Mouse (Mus musculus) spleen, postnatal 36 days (tissue): ENCODE results near the gene Tnrc18.

Experiments used
- DNase-seq, 2 experiments: peaks; one replicate each; pipeline ENCODE4 v3.0.0; 2022; ENCODE audit warnings: low spot score in 2 of 2, mixed read lengths in 1 of 2

Gene Tnrc18

DNA sequence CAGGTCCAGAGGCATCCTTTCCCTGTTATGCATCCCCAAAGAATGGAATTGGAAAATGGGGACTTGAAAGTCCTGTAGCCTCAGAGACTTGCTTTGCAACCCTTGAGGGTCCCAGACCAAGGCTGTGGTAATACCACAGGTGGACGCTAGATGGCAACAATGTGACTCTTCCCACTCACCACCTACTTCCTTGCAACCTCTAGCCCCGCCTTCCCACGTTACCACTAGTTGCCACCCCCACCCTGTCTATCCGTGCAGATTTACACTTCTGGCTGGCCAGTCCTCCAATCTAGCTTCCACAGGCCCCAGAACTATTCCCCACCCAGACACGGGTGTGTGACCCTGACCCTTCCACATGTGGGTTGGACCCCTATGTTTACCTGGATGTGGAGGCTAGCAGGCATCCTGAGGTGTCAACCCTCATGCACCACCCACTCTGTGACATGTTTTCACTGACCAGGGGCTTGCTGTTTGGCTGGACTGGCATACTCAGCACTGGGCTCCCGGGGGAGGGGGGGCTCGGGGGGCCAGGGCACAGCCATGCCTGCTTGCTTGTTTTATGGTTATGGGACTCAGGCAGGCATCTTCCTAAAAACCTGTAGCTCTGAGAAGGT, 93.8 kb downstream of the Tnrc18 start:
- peak; percentile 55 to 63 for DNase-seq

DNA sequence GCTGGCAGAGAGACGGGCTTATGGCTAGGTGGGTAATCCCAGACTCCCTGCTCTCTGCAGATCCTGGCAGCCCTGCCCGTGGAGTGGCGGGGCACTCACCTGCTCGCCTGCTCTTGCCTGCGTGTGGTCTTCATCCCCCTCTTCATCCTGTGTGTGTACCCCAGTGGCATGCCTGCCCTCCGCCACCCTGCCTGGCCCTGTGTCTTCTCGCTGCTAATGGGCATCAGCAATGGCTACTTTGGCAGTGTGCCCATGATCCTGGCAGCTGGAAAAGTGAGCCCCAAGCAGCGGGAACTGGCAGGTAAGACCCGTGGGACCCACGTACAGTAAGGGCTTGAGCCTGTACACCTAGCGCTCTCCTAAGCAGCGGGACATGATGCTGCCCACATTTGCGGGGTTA, 97.6 kb downstream of the Tnrc18 start:
- DNase-seq: no peak

DNA sequence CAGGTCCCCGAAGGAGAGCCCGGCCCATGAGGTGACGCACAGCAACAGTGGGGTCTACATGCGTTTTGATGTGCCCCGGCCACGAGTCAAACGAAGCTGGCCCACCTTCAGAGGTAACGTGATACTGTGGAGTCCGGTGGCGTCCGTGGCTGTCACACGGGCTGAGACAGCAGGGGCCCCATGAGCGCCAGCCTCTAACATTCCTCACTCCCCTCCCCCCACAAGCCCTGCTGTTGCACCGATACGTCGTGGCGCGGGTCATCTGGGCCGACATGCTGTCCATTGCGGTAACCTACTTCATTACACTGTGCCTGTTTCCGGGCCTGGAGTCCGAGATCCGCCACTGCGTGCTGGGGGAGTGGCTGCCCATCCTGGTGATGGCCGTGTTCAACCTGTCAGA, 99.0 kb downstream of the Tnrc18 start:
- no peak for DNase-seq

DNA sequence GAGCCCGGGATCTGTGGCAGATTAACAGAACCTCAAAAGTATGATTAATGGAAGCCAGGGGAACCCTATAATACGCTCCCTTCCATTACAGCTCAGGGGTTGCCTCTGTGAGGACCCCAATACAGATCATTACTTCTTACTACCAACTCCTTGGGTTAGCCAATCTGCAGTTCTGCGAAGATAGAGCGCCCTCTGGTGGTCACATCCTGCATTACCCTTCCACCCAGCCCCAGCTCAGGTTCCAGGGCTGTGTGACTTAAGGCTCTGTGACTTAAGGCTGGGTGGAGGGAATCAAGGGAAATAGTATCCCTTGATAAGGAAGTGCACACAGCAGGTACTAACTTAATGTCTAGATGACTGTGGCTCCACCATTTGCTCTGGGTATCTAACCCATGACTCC, 99.4 kb downstream of the Tnrc18 start:
- peak; percentile 48 to 49 for DNase-seq

DNA sequence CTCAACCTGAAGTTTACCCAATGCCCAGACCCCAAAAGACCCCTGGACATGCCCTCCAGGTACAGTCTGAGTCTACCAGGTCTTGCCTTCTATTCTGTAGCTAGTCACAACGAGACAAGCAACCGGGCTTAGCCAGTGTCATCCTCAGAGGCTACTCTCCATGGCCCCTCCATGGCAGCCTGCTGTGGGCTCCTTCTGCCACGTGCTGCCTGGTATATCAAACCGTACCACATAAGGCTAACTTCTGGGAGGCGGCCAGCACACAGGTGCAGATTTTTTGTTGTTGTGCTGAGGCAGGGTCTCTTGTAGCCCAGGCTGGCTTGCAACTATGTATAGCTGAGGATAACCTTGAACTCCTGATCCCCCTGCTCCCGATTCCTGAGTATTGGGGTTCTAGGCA, 101.4 kb downstream of the Tnrc18 start:
- no peak for DNase-seq

DNA sequence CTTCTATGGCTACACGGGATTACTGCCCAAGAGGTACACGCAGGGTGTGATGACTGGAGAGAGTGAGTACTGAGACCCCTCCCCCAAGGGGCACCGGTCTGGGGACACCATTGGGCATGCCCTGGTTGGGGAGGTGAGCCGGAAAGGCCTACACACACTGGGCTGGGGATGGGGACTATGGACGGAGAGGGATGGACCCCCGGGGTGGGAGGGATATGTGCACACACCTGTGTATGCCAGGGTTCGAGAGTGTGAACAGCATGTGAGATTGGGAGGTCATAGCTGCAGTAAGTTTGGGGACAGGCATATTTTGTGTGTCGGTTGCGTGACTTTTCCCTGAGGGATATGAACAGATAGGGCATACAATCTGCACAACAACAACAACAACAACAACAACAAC, 102.4 kb downstream of the Tnrc18 start:
- no peak for DNase-seq

- no peak for DNase-seq
These were observed 103.5 kb downstream of the Tnrc18 start for GRCm38 (mm10) chr5:142713966-142714365.

DNA sequence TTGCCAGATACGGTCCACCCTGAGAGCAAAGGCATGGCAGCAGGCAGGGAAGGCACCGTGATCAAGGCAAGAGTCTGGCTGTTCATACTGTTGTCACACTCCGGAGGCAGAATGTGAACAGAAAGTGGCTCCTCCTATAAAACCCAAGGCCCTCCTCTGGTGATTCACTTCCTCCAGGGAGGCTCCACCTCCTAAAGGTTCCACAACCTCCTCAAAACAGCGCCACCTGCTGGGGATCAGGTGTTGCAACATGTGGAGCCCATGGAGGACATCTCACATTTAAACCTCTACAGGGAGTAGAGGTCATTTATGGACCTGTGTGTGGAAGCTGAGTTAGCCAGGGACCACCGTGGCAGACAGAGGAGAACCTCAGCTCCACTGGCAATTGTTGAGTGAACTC, 105.1 kb downstream of the Tnrc18 start:
- DNase-seq: no peak

DNA sequence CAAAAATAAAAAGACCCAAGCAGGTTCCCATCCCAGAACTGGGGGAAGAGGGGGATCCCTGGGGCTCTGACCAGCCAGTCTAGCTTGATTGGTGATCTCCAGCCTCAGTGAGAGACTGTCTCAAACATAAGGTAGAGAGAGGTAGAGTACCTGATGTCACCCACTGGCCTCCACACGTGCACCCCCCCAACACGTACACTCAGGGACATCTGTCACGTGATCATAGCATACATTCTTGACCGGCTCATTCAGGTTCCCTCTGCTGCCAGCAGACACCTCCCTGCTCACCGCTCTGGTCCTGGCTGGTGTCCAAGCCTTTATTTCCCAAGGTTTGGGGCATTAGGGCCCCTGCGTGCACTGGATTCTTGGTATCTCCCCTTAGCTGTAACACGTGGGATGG, 108.0 kb downstream of the Tnrc18 start:
- no peak for DNase-seq

DNA sequence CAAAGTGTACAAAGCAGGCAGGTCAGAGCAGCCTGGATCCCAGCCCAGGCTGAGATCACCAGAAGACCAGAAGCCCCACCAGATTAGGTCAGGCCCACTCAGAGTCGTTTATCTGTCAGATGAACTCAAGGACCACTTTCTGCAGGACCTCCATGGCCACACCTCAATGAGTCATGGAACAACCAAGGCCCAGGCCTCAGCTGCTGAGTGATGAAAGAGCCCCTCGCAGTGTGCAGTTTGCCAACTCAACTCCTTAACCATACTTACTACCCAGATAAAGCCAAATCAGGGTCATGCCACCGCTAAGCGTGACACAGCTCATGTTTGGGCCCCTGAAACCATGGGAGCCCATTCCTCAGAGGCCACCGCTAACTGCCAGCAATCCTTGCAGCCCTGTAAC, 109.8 kb downstream of the Tnrc18 start:
- no peak for DNase-seq

DNA sequence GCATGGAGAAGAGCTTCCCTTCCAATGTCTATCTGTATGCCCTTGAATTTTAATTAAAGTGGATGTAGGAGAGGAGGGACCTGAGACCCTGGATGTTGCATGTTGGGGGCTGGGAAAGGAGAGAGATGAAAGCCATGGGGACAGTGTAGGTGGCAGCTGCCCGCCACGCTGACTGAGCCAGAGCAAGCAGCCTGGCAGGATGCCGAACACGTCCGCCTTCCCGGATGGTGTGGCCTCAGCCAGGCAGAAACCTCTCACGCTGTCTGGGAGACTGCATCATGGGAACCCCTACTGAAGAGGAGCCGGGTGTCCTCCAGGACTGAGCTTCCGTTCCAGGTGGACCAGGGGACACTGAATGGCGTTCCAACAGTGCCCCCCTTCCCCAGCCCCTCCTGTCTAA, 113.9 kb downstream of the Tnrc18 start:
- no peak for DNase-seq

DNA sequence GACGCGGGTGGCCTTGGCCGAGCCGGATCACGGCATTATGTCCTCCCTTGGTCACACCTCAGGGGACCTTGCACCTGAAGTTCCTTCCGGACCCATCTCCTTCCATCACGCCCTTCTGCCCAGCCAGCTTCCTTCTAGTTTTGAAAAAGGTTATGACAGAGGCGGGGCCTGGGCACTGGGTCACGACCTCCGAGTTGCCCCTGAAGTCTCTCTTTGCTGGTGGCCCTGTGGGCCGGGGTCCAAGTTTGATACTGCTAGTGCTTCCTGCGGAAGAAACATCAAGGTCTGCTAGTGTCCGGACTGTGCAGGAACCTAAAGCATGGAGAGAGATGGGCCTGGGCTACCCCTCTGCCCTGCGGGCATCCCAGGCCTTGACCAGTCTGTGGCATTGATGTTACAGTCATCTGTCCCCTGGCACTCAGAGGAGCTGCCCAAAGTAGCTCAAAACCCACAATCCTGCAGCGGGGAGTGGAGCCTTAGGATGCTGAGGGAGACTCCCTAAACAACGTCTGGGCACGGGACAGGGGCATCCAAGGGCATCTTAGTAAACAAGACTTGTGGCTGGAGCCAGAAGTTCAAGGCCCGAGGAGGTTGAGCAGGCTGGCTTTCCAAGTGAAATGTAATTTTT, 114.8 kb downstream of the Tnrc18 start:
- no peak for DNase-seq

DNA sequence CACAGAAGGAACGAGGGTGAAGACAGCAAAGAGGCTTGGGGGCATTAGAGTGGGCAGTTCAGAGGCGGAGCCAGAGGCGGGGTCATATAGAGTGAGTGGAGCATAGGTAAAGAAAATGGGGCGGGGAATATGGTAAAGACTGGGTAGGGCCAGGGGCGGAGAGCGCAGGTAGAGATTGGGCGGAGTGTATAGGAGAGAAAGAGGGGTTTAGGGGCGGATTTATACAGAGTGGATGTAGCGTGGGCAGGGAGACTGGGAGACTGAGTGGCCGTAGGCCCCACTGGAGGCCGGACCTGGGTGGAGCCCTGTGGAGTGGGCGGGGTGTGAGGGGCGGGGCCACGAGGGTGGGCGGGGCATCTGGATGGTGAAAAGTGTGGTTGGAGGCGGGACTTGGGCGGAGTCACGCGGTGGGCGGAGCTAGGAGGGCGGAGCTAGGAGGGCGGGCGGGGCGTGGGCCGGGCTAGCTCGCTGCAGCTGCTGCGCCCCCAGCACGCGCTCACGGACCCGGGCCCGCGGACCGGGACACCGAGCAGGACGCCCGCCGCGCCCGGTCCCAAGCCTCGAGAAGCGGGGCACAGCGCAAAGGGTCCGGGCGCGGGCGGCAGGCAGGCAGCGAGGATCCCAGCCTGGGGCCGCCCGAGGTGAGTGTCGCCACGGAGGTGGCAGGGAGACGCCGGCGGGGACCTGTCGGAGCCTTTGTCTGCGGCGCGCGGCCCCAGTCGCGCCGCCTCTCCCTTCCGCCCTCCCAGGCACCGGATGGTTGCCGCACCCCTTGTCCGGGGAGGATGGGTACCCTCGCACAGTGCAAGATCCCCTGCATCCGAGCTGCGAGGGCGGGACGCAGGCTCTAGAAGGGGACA, 115.6 kb downstream of the Tnrc18 start:
- DNase-seq: no peak

DNA sequence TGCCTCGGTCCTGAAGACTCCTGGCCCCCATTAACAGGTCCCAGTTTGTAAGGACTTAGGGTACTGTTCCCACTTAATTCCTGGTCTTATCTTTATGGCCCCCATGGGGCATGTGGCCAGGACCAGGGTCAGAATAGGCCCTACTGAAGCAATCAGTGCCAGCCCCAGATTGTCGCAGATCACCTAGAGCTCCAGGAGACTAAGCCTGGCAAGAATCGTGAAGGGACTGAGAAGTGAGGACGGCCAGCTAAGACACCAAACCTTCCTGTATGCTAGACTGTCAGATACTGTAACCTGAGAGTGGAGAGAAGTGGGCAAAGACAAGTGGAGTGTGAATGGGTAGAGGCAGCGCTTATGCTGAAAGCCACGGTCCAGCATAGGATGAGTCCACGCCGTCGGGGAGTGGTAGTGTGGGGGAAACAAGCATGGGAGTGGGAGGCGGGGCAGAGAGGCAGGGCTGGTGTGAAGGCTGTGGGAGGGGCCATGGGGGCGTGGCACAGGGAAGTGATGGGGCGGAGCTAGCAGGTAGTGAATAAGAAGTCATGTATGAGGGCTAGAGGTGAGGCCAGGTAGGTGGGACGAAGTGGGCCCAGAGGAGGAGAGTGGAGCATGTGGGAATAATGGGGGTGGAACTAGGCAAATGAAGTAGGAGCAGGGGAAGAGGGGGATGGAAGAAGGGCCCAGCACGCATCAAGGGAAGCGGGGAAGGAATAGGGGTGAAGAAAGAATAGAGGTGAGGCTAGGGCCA, 116.4 kb downstream of the Tnrc18 start:
- DNase-seq: no peak

GRCm38 (mm10) chr5:142697742-142698141, 119.7 kb downstream of the Tnrc18 start:
- no peak for DNase-seq

- DNase-seq: no peak
These were observed 120.6 kb downstream of the Tnrc18 start for GRCm38 (mm10) chr5:142696865-142697264.

DNA sequence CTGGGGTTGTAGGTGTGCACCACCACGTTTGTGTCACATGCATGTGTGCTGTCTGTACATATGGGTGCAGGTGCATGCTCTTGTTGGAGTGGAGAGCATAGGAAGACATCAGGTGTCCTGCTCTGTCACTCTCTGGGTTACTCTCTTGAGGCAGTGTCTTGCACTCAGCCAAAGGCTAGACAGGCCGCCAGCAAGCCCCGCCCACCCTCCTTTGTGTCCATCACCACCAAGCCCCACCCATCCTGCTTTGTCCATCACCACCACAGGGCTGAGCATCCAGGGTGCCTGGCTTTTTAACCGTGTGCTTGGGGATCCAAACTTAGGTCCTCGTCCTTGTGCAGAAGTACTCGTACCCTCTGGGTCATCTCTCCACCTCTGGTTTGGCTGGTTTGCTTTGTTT, 121.2 kb downstream of the Tnrc18 start:
- DNase-seq: no peak

DNA sequence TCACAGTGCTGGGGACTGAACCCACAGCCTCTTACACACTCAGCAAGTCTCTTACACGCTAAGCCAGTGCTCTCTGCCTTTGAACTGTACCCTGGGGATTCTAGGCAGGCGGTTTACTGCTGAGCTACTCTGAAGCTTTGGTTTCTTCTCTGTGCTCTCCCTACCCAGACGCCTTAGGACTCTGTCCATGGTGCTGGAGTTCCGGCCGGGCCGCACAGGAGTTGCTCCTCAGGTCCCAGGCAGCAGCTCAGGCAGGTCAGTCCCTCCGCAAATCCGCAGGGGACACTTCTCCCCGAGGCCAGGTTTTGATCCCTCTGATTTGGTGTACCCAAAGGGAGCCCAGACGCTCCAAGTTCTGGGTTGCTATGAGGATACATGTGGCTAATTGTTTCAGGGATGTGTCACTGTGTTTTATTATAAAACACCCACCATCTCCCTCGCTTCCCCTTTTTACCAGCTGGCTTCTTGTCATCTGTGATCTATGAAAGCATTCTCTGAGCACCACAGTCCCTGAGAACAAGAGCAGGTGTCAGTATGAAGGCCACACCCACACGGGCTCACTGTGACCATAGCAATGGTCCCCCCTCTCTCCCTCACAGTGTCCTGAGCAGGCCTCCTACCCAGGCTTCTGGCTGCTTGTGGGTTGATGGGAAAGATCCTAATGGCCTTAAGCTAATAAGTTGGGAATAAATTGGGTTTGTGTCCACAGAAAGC, 122.7 kb downstream of the Tnrc18 start:
- DNase-seq: peak; percentile 17 to 25

GRCm38 (mm10) chr5:142693738-142694430, 123.6 kb downstream of the Tnrc18 start:
- DNase-seq: no peak

- DNase-seq: no peak
These were observed 124.3 kb downstream of the Tnrc18 start for GRCm38 (mm10) chr5:142692971-142693737.
